Mouse (Mus musculus) G1E (cell line): ENCODE results near the gene Rab8a.

ENCODE experiments used
- CTCF ChIP-seq: IDR thresholded peaks from 2 replicates; pipeline ENCODE4 v1.5.1; 2012; ENCODE audit warnings: low read depth, low read length, inconsistent platforms, mixed read lengths
- GATA2 ChIP-seq: IDR thresholded peaks from 2 replicates; pipeline ENCODE4 v1.6.1; 2012; ENCODE audit warnings: low read depth, low read length, inconsistent platforms, borderline replicate concordance

GRCm38 (mm10) chr8:72112486-72112885 is 48.5 kb upstream of the Rab8a start:
- TF ChIP-seq CTCF (peak; percentile 12; the same call in 1 of the 2 replicates), GATA2 (no peak)
